Mouse (Mus musculus) MEL (cell line): ENCODE data around the gene Trim26. TPM values are rescaled to one million over a fixed set of nuclear protein-coding genes. Genes with fewer than 3 reads are reported as not detected.

Source experiments
- DNase-seq: peaks from one replicate; pipeline ENCODE4 v3.0.0; 2011; ENCODE audit warnings: low read depth, low spot score
- H3K27ac ChIP-seq: 2 replicates; pipeline ENCODE4 v1.5.1; 2012; ENCODE audit warnings: low read depth, mild to moderate bottlenecking, control low read depth, low read length, moderate library complexity; ENCODE audit not compliant: control insufficient read depth
- H3K27me3 ChIP-seq, 2 experiments: fragments of 150-350 bp in 1 of 2; sonication (generic) in 1 of 2; 2 replicates each; pipeline ENCODE4 v1.6.1; 2012; ENCODE audit warnings: low read length in 2 of 2, mild to moderate bottlenecking in 2 of 2, improper control_type of control experiment in 1 of 2, moderate library complexity in 1 of 2; ENCODE audit not compliant: insufficient read depth in 2 of 2, control insufficient read depth in 1 of 2
- H3K36me3 ChIP-seq, 2 experiments: 2 replicates each; pipeline ENCODE4 v1.6.1; 2012 to 2014; ENCODE audit warnings: low read length in 2 of 2, improper control_type of control experiment in 1 of 2, inconsistent platforms in 1 of 2, mild to moderate bottlenecking in 1 of 2; ENCODE audit not compliant: insufficient read depth in 2 of 2, control insufficient read depth in 1 of 2
- H3K4me1 ChIP-seq, 2 experiments: fragments of 150-350 bp in 1 of 2; sonication (generic) in 1 of 2; 2 replicates each; pipeline ENCODE4 v1.6.1; 2012; ENCODE audit warnings: low read length in 2 of 2, improper control_type of control experiment in 1 of 2, mild to moderate bottlenecking in 1 of 2; ENCODE audit not compliant: insufficient read depth in 2 of 2, control insufficient read depth in 1 of 2
- H3K4me3 ChIP-seq, 2 experiments: fragments of 150-350 bp in 1 of 2; sonication (generic) in 1 of 2; 2 replicates each; pipeline ENCODE4 v1.5.1; 2012; ENCODE audit warnings: low read depth in 2 of 2, low read length in 2 of 2, mild to moderate bottlenecking in 2 of 2, moderate library complexity in 2 of 2, control low read depth in 1 of 2, improper control_type of control experiment in 1 of 2; ENCODE audit not compliant: control insufficient read depth in 1 of 2, insufficient read depth in 1 of 2
- H3K79me2 ChIP-seq: 2 replicates; pipeline ENCODE4 v1.6.1; 2012; ENCODE audit warnings: mild to moderate bottlenecking, low read length, moderate library complexity; ENCODE audit not compliant: control insufficient read depth, poor library complexity, insufficient read depth
- H3K9ac ChIP-seq: 2 replicates; pipeline ENCODE4 v1.6.1; 2012; ENCODE audit warnings: low read depth, mild to moderate bottlenecking, control low read depth, low read length, moderate library complexity; ENCODE audit not compliant: control insufficient read depth, poor library complexity, severe bottlenecking
- H3K9me3 ChIP-seq: fragments of 150-350 bp; sonication (generic); replicated peaks from 2 replicates; pipeline ENCODE4 v1.6.1; 2012; ENCODE audit warnings: mild to moderate bottlenecking, low read length, improper control_type of control experiment, moderate library complexity; ENCODE audit not compliant: insufficient read depth
- BHLHE40 ChIP-seq: IDR thresholded peaks from 2 replicates; pipeline ENCODE4 v1.6.1; 2012; ENCODE audit warnings: low read depth, mild to moderate bottlenecking, inconsistent platforms, low read length, improper control_type of control experiment, borderline replicate concordance
- CHD1 ChIP-seq: IDR thresholded peaks from 2 replicates; pipeline ENCODE4 v1.6.1; 2012; ENCODE audit warnings: low read depth, mild to moderate bottlenecking, inconsistent platforms, low read length, improper control_type of control experiment
- CTCF ChIP-seq, 3 experiments: IDR thresholded peaks in 2 of 3; conservative IDR thresholded peaks in 1 of 3; 2 replicates each; pipeline ENCODE4 v1.5.1; 2011 to 2012; ENCODE audit warnings: low read length in 3 of 3, low read depth in 2 of 3, mild to moderate bottlenecking in 2 of 3, improper control_type of control experiment in 1 of 3, inconsistent platforms in 1 of 3, mixed read lengths in 1 of 3, moderate library complexity in 1 of 3; ENCODE audit not compliant: control insufficient read depth in 1 of 3, insufficient read depth in 1 of 3, poor library complexity in 1 of 3, severe bottlenecking in 1 of 3
- EP300 ChIP-seq, 2 experiments: IDR thresholded peaks; 2 replicates each; pipeline ENCODE4 v1.6.1; 2011; ENCODE audit warnings: improper control_type of control experiment in 2 of 2, low read length in 2 of 2, low read depth in 1 of 2, mild to moderate bottlenecking in 1 of 2
- GATA1 ChIP-seq: IDR thresholded peaks from 2 replicates; pipeline ENCODE4 v1.6.1; 2011; ENCODE audit warnings: low read depth, low read length, improper control_type of control experiment
- JUND ChIP-seq: IDR thresholded peaks from 2 replicates; pipeline ENCODE4 v1.6.1; 2011; ENCODE audit warnings: low read depth, mild to moderate bottlenecking, improper control_type of control experiment, low read length
- MAFK ChIP-seq: IDR thresholded peaks from 2 replicates; pipeline ENCODE4 v1.6.1; 2011; ENCODE audit warnings: low read depth, mild to moderate bottlenecking, low read length, improper control_type of control experiment, borderline replicate concordance
- MAX ChIP-seq: IDR thresholded peaks from 2 replicates; pipeline ENCODE4 v1.6.1; 2011; ENCODE audit warnings: low read length, improper control_type of control experiment
- MAZ ChIP-seq: IDR thresholded peaks from 2 replicates; pipeline ENCODE4 v1.6.1; 2012; ENCODE audit warnings: low read depth, mild to moderate bottlenecking, inconsistent platforms, low read length, improper control_type of control experiment
- MEF2A ChIP-seq: IDR thresholded peaks from 2 replicates; pipeline ENCODE4 v1.6.1; 2014; ENCODE audit warnings: low read depth, mild to moderate bottlenecking, inconsistent platforms, low read length, improper control_type of control experiment; ENCODE audit not compliant: poor library complexity, insufficient replicate concordance, severe bottlenecking; ENCODE audit errors: extremely low read depth
- MYB ChIP-seq: IDR thresholded peaks from 2 replicates; pipeline ENCODE4 v1.6.1; 2011; ENCODE audit warnings: mild to moderate bottlenecking, low read depth, low read length, improper control_type of control experiment
- MYC ChIP-seq: IDR thresholded peaks from 2 replicates; pipeline ENCODE4 v1.6.1; 2011; ENCODE audit warnings: low read depth, mild to moderate bottlenecking, low read length, improper control_type of control experiment, moderate library complexity
- NELFE ChIP-seq: IDR thresholded peaks from 2 replicates; pipeline ENCODE4 v1.6.1; 2011; ENCODE audit warnings: low read depth, low read length, improper control_type of control experiment
- POLR2A ChIP-seq, 2 experiments: IDR thresholded peaks; 2 replicates each; pipeline ENCODE4 v1.6.1; 2011 to 2012; ENCODE audit warnings: low read length in 2 of 2, mild to moderate bottlenecking in 2 of 2, control low read depth in 1 of 2, improper control_type of control experiment in 1 of 2, low read depth in 1 of 2, moderate library complexity in 1 of 2; ENCODE audit not compliant: control insufficient read depth in 1 of 2, insufficient read depth in 1 of 2, poor library complexity in 1 of 2
- POLR2AphosphoS2 ChIP-seq: IDR thresholded peaks from 2 replicates; pipeline ENCODE4 v1.6.1; 2011; ENCODE audit warnings: low read length, improper control_type of control experiment
- POLR2AphosphoS5 ChIP-seq: IDR thresholded peaks from 2 replicates; pipeline ENCODE4 v1.6.1; 2012; ENCODE audit warnings: low read depth, borderline replicate concordance, mild to moderate bottlenecking, inconsistent platforms, low read length, moderate library complexity, mixed read lengths
- RAD21 ChIP-seq: IDR thresholded peaks from 2 replicates; pipeline ENCODE4 v1.6.1; 2011; ENCODE audit warnings: mild to moderate bottlenecking, low read depth, low read length, improper control_type of control experiment
- SIN3A ChIP-seq: IDR thresholded peaks from 2 replicates; pipeline ENCODE4 v1.6.1; 2012; ENCODE audit warnings: low read length, improper control_type of control experiment, inconsistent platforms
- SMC3 ChIP-seq: IDR thresholded peaks from 2 replicates; pipeline ENCODE4 v1.6.1; 2011; ENCODE audit warnings: low read depth, low read length, improper control_type of control experiment
- TAL1 ChIP-seq: IDR thresholded peaks from 2 replicates; pipeline ENCODE4 v1.6.1; 2012; ENCODE audit warnings: mild to moderate bottlenecking, inconsistent platforms, low read length, moderate library complexity, mixed read lengths
- USF1 ChIP-seq: IDR thresholded peaks from 2 replicates; pipeline ENCODE4 v1.6.1; 2014; ENCODE audit warnings: low read depth, mild to moderate bottlenecking, inconsistent platforms, low read length, improper control_type of control experiment, moderate library complexity
- USF2 ChIP-seq, 2 experiments: IDR thresholded peaks; 2 replicates each; pipeline ENCODE4 v1.6.1; 2011 to 2012; ENCODE audit warnings: improper control_type of control experiment in 2 of 2, low read length in 2 of 2, borderline replicate concordance in 1 of 2, inconsistent platforms in 1 of 2, low read depth in 1 of 2, mild to moderate bottlenecking in 1 of 2; ENCODE audit not compliant: insufficient read depth in 1 of 2
- ZC3H11A ChIP-seq: IDR thresholded peaks from 2 replicates; pipeline ENCODE4 v1.6.1; 2012; ENCODE audit warnings: low read depth, mild to moderate bottlenecking, inconsistent platforms, low read length, improper control_type of control experiment
- ZNF384 ChIP-seq: IDR thresholded peaks from 2 replicates; pipeline ENCODE4 v1.6.1; 2012; ENCODE audit warnings: low read depth, mild to moderate bottlenecking, inconsistent platforms, low read length, improper control_type of control experiment
- polyA plus RNA-seq, 2 experiments: library from polyadenylated mRNA; stranded (reverse) in 1 of 2; unstranded in 1 of 2; fragments of >175 nt in 1 of 2; fragments of >200 nt in 1 of 2; gene quantifications; 2 replicates each; pipeline versions ENCODE4 v1.2.1 to v1.2.4; 2012; ENCODE audit warnings: low replicate concordance in 2 of 2, low read depth in 1 of 2; ENCODE audit not compliant: insufficient read length in 2 of 2, insufficient read depth in 1 of 2, missing spikeins in 1 of 2
- total RNA-seq: library from RNA; depleted of rRNA; stranded (reverse); fragments of 300-350 nt; gene quantifications from 2 replicates; pipeline ENCODE4 v1.2.3, GENCODE M21; 2012

Gene Trim26
- total and polyA plus RNA-seq, 3 experiments, result 5.6 to 12.4 TPM; not detected in 1

GRCm38 (mm10) chr17:36896583-36896982 is 59.6 kb downstream of the Trim26 start:
- Histone ChIP-seq H3K27ac (no peak overlapping the region), H3K27me3 (no peaks in the 10 kb centered on the region; a peak in 2 of 4 replicates), H3K9me3 (no peaks in the 10 kb centered on the region), H3K9ac (no peak overlapping the region), H3K36me3 (peaks cover 0 to 14% of the 10 kb centered on the region in 2 experiments; a peak in 2 of 4 replicates), H3K4me3 (no peak overlapping the region), H3K79me2 (no peaks in the 10 kb centered on the region), H3K4me1 (peaks cover 0 to 12% of the 10 kb centered on the region in 2 experiments; a peak in 2 of 4 replicates)
- peak; percentile 57 for DNase-seq
- TF ChIP-seq RAD21 (peak; percentile 39), CTCF (IDR thresholded peaks at IDR 0.05 in 2 of 3, conservative IDR thresholded peaks at IDR 0.05 in 1 of 3; ENCODE audit: control insufficient read depth in 1 of 3, insufficient read depth in 1 of 3, low read depth in 2 of 3, low read length in 3 of 3, poor library complexity in 1 of 3, severe bottlenecking in 1 of 3) (peak; percentile 29 to 59 (median 55); a peak in 5 of 6 replicates), ZC3H11A (0 out of 2 replicates have a peak, but pooled peaks have one; percentile 11), JUND (no peak), ZNF384 (peak; percentile 25; the same call in 1 of the 2 replicates), SMC3 (peak; percentile 63), MEF2A (no peak), MAX (no peak), EP300 (IDR thresholded peaks at IDR 0.05; ENCODE audit: low read depth in 1 of 2, low read length in 2 of 2) (no peak), CHD1 (no peak)

- DNase-seq, result no peak
- Histone ChIP-seq H3K36me3 (peaks cover 0 to 14% of the 10 kb centered on the region in 2 experiments; a peak in 2 of 4 replicates), H3K4me1 (peaks cover 0 to 12% of the 10 kb centered on the region in 2 experiments; a peak in 2 of 4 replicates), H3K4me3 (no peak overlapping the region), H3K9ac (no peak overlapping the region), H3K27me3 (no peaks in the 10 kb centered on the region; a peak in 2 of 4 replicates), H3K79me2 (no peaks in the 10 kb centered on the region), H3K9me3 (no peaks in the 10 kb centered on the region), H3K27ac (no peak overlapping the region)
- TF ChIP-seq MAFK (no peak), BHLHE40 (no peak), POLR2A (IDR thresholded peaks at IDR 0.05; ENCODE audit: control insufficient read depth in 1 of 2, insufficient read depth in 1 of 2, low read depth in 1 of 2, low read length in 2 of 2, poor library complexity in 1 of 2) (no peak), USF1 (no peak), MYC (no peak), JUND (no peak), MAZ (no peak), POLR2AphosphoS2 (no peak), MYB (no peak), GATA1 (no peak), TAL1 (no peak), CTCF (IDR thresholded peaks at IDR 0.05 in 2 of 3, conservative IDR thresholded peaks at IDR 0.05 in 1 of 3; ENCODE audit: control insufficient read depth in 1 of 3, insufficient read depth in 1 of 3, low read depth in 2 of 3, low read length in 3 of 3, poor library complexity in 1 of 3, severe bottlenecking in 1 of 3) (no peak), NELFE (no peak), MEF2A (no peak), SIN3A (no peak), RAD21 (no peak), POLR2AphosphoS5 (no peak), ZNF384 (no peak), USF2 (IDR thresholded peaks at IDR 0.05; ENCODE audit: borderline replicate concordance in 1 of 2, insufficient read depth in 1 of 2, low read depth in 1 of 2, low read length in 2 of 2) (no peak)
These were observed 60.1 kb downstream of the Trim26 start for GRCm38 (mm10) chr17:36897065-36897464.
